Mouse (Mus musculus): Measurements from ENCODE around the gene Ccdc151. TPM values are rescaled to one million over a fixed set of nuclear protein-coding genes. Genes with fewer than 3 reads are reported as not detected.
A peak's percentile ranks its signal among the peaks of the same experiment; 100 is the strongest.

Gene Ccdc151
- polyA plus RNA-seq, 1 experiment from 2014 or later, result 4.4 TPM

GRCm38 (mm10) chr9:21989230-21990110 is 13.0 kb downstream of the Ccdc151 start, which contains the start of gene Rgl3:
Gene Rgl3 (minus strand): TSS chr9:21989446.
- ATAC-seq (ENCODE audit: borderline replicate concordance, extremely low read depth, low FRiP score, low TSS enrichment), result peak; percentile 53; the same call in 1 of the 2 replicates
- peaks cover 70% of the 10 kb centered on the region for H3K27me3 ChIP-seq
- peak within 1 kb of the TSS; percentile 92 for H3K4me2 ChIP-seq
- under 1% methylated on average over 42 of the region's 42 CpGs for WGBS
- peak within 1 kb of the TSS; percentile 51 for H3K4me3 ChIP-seq
- peak within 1 kb of the TSS; percentile 50 for H3K9ac ChIP-seq
- no peaks in the 10 kb centered on the region for H3K36me3 ChIP-seq
- no peaks in the 10 kb centered on the region for H3K9me3 ChIP-seq
- peaks cover 22% of the 10 kb centered on the region for H3K4me1 ChIP-seq
- H3K27ac ChIP-seq, result no peak within 1 kb of the TSS

DNA sequence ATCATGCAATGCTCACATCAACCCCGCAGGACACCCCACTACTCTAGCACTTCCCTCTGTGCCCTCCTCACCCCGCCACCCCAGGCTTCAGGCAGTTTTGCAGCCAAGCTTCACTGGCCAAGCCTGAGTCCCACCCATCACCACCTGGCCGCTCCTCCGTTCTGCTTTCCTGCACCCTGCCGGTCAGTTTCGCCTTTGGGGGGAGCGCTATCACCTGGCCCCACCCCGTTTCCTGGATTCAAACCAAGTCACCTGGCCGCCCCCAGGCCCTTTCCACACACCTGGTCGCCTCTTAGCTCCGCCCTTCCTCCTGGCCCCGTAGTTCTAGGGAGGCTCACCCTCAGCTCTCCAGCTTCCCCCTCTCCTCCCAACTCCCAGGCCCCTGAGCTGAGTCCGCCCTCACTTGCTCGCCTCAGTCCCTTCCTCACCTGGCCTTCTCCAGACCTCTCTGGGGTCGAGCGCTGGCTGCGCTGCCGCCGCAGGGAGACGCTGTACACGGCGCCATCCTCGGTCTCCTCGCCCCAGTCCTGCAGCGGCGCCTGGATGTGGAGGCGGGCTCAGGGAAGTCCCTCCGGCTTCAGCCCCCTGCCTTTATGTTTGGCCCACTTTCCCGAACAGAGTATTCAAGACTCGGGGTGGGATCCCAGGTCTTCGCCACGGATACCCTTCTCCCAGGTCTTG is 13.9 kb downstream of the Ccdc151 start:
- Histone ChIP-seq H3K4me1 (peaks cover 22% of the 10 kb centered on the region), H3K36me3 (no peaks in the 10 kb centered on the region), H3K4me3 (peak overlapping the region; percentile 51), H3K9ac (peak overlapping the region; percentile 50), H3K4me2 (peak overlapping the region; percentile 92), H3K9me3 (no peaks in the 10 kb centered on the region), H3K27ac (no peak overlapping the region), H3K27me3 (peaks cover 70% of the 10 kb centered on the region)
- under 1% methylated on average over 32 of the region's 32 CpGs for WGBS
- peak; percentile 48 for ATAC-seq (ENCODE audit: borderline replicate concordance, extremely low read depth, low FRiP score, low TSS enrichment)

DNA sequence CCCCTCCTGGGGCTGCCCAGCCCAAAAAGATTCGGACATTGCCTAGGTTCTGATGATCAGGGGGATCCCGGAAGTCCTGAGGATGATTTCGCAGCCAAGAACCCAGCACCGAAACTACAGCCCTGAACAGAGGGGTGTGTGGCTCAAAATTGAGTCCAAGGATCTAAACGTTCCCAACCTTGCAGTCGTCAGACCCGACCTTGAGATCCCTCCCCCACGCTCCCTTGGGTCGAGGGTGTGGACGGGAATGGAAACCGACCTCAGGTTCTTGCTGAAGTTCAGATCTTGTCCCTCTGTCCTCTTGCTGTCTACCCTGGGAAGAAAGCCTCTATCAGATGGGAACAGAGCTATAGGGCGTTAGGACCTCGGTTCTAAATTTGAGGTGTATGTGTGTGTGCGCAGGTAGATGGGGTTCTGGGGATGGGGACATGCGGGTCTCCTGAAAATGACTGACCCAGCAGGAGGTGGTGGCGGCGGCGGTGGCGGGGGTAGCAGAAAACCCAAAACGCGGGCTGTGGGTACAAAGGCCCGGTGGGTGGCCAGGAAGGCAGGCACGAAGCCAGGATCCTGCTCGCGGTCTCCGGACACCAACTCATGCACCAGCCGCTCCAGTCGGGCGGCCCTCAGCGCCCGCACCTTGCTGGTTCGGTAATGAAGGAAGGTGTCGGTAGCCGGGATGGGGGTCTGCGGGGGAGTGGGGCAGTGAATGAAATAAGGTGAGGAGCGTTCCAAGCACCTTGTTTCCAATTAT is 14.7 kb downstream of the Ccdc151 start:
- ATAC-seq (ENCODE audit: borderline replicate concordance, extremely low read depth, low FRiP score, low TSS enrichment), result no peak

DNA sequence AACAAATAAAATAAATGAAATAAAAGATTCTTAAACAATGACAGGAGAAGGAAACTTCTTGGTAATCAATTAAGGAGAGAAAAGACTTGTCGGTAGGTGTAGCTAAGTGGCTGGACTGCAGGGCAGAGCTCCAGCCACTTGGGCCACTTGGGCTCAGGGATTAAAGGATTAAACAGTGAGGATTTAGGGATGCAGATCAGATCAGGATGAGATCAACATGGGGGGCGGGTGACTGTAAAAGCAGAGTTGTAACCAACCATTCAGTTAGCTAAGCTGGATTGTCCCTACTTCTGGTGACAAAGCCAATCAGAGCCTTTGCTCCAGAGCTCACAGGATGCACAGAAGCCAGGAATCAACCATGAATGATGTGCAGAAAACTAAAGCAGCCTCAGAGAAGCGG is 18.5 kb downstream of the Ccdc151 start:
- ATAC-seq (ENCODE audit: borderline replicate concordance, extremely low read depth, low FRiP score, low TSS enrichment), result no peak
- Histone ChIP-seq H3K36me3 (no peaks in the 10 kb centered on the region), H3K9ac (no peak overlapping the region), H3K4me1 (peaks cover 13% of the 10 kb centered on the region), H3K4me2 (no peak overlapping the region), H3K27me3 (peaks cover 39% of the 10 kb centered on the region), H3K4me3 (no peak overlapping the region), H3K9me3 (no peaks in the 10 kb centered on the region), H3K27ac (no peak overlapping the region)
- 31% methylated on average over 3 of the region's 3 CpGs for WGBS

More for the DNA sequence above, 14.7 kb downstream of the Ccdc151 start:
- 8% methylated on average over 36 of the region's 36 CpGs for WGBS
- Histone ChIP-seq H3K36me3 (no peaks in the 10 kb centered on the region), H3K27me3 (peaks cover 70% of the 10 kb centered on the region), H3K9me3 (no peaks in the 10 kb centered on the region), H3K4me1 (peaks cover 22% of the 10 kb centered on the region), H3K27ac (no peak overlapping the region), H3K4me2 (peak overlapping the region; percentile 92), H3K4me3 (peak overlapping the region; percentile 51), H3K9ac (no peak overlapping the region)

DNA sequence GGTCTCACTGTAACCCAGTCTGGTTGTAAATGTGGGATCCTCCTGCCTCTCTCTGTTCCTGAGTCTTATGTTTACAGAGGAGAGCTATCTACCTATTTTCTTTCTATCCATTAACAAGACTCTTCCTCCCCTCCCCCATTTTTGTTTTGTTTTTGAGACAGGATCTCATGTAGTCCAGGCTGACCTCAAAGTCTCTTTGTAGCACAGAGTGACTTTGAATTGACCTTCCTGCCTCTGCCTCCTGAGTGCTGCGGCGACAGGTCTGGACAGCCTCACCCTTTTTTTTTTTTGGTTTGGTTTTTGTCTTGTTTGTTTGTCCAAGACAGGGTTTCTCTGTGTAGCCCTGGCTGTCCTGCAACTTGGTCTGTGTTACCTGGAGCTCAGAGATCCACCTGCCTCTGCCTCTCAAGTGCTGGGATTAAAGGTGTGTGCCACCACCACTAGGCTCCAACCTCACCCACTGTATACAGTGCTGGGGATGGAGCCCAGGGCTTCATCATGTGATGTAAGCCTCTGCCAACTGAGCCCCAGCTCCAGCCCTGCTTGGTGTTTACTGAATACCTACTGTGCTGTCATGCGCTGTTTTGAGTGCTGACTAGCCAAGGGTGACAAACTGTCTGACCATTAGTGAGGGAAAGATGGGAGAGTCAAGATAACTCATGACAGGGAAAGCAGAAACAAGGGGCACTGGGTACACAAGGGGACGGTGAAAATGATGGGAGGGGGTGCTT is 23.9 kb downstream of the Ccdc151 start:
- no peaks in the 10 kb centered on the region for H3K4me1 ChIP-seq
- no peaks in the 10 kb centered on the region for H3K9me3 ChIP-seq
- no peak overlapping the region for H3K4me2 ChIP-seq
- H3K4me3 ChIP-seq, result no peak overlapping the region
- no peak overlapping the region for H3K9ac ChIP-seq
- no peak overlapping the region for H3K27ac ChIP-seq
- peaks cover 5% of the 10 kb centered on the region; the same call in 1 of the 2 replicates for H3K27me3 ChIP-seq
- H3K36me3 ChIP-seq, result no peaks in the 10 kb centered on the region
- ATAC-seq (ENCODE audit: borderline replicate concordance, extremely low read depth, low FRiP score, low TSS enrichment), result no peak
- 82% methylated on average over 4 of the region's 4 CpGs for WGBS

DNA sequence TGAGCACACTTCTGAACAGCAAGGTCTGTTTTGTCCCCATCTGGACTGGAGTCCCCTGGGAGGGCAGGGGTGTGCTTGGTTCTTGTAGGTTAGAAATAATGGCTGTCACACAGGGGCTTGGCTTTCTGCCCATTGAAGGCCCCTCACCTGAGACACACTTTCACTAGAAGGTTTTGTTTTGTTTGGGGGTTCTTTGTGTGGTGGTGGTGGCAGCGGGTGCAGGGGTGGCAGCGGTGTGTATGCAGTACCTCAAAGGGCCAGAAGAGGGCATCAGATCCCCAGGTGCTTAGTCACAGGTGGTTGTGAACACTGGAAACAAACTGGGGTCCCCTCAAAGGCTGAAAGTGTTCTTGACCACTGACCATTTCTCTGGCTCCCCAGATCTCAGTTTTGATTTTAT is 24.5 kb downstream of the Ccdc151 start:
- no peaks in the 10 kb centered on the region for H3K4me1 ChIP-seq
- H3K9me3 ChIP-seq, result no peaks in the 10 kb centered on the region
- H3K27ac ChIP-seq, result no peak overlapping the region
- H3K36me3 ChIP-seq, result no peaks in the 10 kb centered on the region
- H3K4me2 ChIP-seq, result no peak overlapping the region
- 22% methylated on average over 2 of the region's 2 CpGs for WGBS
- H3K27me3 ChIP-seq, result peaks cover 5% of the 10 kb centered on the region; the same call in 1 of the 2 replicates
- no peak overlapping the region for H3K9ac ChIP-seq
- ATAC-seq (ENCODE audit: borderline replicate concordance, extremely low read depth, low FRiP score, low TSS enrichment), result no peak
- H3K4me3 ChIP-seq, result no peak overlapping the region

- ATAC-seq (ENCODE audit: borderline replicate concordance, extremely low read depth, low FRiP score, low TSS enrichment), result no peak
- Histone ChIP-seq H3K4me2 (no peak overlapping the region), H3K36me3 (no peaks in the 10 kb centered on the region; the same call in 1 of the 2 replicates), H3K4me1 (no peaks in the 10 kb centered on the region), H3K27ac (no peak overlapping the region), H3K27me3 (peaks cover 5% of the 10 kb centered on the region; the same call in 1 of the 2 replicates), H3K9ac (no peak overlapping the region), H3K4me3 (no peak overlapping the region), H3K9me3 (no peaks in the 10 kb centered on the region)
- WGBS, result 65% methylated on average over 5 of the region's 5 CpGs
Measured at GRCm38 (mm10) chr9:21977331-21977730, 25.1 kb downstream of the Ccdc151 start.

GRCm38 (mm10) chr9:21976626-21977175 is 25.7 kb downstream of the Ccdc151 start:
- WGBS, result 76% methylated on average over 10 of the region's 10 CpGs
- Histone ChIP-seq H3K9ac (no peak overlapping the region), H3K4me1 (no peaks in the 10 kb centered on the region), H3K27me3 (peaks cover 5% of the 10 kb centered on the region; the same call in 1 of the 2 replicates), H3K4me2 (no peak overlapping the region), H3K4me3 (no peak overlapping the region), H3K9me3 (no peaks in the 10 kb centered on the region), H3K36me3 (no peaks in the 10 kb centered on the region; the same call in 1 of the 2 replicates), H3K27ac (no peak overlapping the region)
- ATAC-seq (ENCODE audit: borderline replicate concordance, extremely low read depth, low FRiP score, low TSS enrichment), result no peak

- ATAC-seq (ENCODE audit: borderline replicate concordance, extremely low read depth, low FRiP score, low TSS enrichment), result no peak
- H3K4me2 ChIP-seq, result no peak overlapping the region
- WGBS, result 84% methylated on average over 4 of the region's 4 CpGs
- no peaks in the 10 kb centered on the region for H3K4me1 ChIP-seq
- H3K27me3 ChIP-seq, result no peaks in the 10 kb centered on the region
- no peak overlapping the region for H3K4me3 ChIP-seq
- no peak overlapping the region for H3K9ac ChIP-seq
- H3K36me3 ChIP-seq, result no peaks in the 10 kb centered on the region; the same call in 1 of the 2 replicates
- no peaks in the 10 kb centered on the region for H3K9me3 ChIP-seq
- H3K27ac ChIP-seq, result no peak overlapping the region
Measured at GRCm38 (mm10) chr9:21969304-21969703, 33.1 kb downstream of the Ccdc151 start.

DNA sequence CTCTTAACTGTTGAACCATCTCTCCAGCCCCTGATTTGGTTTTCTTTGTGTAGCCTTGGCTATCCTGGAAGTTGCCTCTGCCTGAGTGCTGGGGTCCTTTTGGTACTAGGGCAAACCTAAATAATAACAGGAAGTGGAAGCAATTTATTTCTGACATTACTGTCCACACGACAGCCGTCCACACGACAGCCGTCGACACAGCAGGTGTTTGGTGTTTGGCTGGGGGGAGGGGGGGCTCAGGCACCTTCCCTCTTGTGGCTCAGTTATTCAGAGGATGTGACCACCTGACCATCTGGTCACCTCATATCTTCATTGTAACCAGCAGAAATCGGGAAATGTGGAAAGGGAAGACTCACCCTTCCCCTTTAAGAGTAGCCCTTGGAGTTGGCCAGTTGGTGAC is 33.6 kb downstream of the Ccdc151 start:
- 29% methylated on average over 6 of the region's 6 CpGs for WGBS
- no peaks in the 10 kb centered on the region for H3K9me3 ChIP-seq
- H3K4me1 ChIP-seq, result no peaks in the 10 kb centered on the region
- no peak overlapping the region for H3K4me2 ChIP-seq
- H3K36me3 ChIP-seq, result no peaks in the 10 kb centered on the region; the same call in 1 of the 2 replicates
- no peaks in the 10 kb centered on the region for H3K27me3 ChIP-seq
- no peak for ATAC-seq (ENCODE audit: borderline replicate concordance, extremely low read depth, low FRiP score, low TSS enrichment)
- no peak overlapping the region for H3K9ac ChIP-seq
- H3K27ac ChIP-seq, result no peak overlapping the region
- H3K4me3 ChIP-seq, result no peak overlapping the region

DNA sequence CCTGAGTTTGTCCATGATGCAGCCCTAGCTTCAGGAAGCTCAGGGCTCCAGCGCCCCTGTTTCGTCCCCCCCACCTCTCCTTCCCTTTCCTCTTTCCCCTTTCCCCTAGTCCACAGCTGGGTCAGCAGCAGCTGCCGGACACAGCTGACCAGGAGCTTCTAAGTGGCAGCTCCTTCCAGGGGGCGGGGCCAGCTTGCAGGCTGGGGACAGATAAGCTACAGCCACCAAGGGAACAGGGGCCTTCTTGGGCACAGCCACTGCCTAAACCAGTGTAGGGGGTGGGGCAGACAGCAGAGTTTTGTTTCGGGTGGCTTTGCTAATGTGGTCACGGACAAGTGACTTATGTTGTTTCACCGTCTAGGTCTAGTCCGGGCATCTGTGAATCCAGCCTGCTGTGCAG is 39.0 kb downstream of the Ccdc151 start, which contains the start of gene Epor:
Gene Epor (minus strand): TSS at position 90 of the 400 bp plus-strand sequence.
- Histone ChIP-seq H3K27me3 (peaks cover 35% of the 10 kb centered on the region), H3K36me3 (no peaks in the 10 kb centered on the region), H3K4me3 (peak within 1 kb of the TSS; percentile 47), H3K9me3 (no peaks in the 10 kb centered on the region), H3K4me2 (peak within 1 kb of the TSS; percentile 84), H3K4me1 (peaks cover 35% of the 10 kb centered on the region), H3K9ac (peak within 1 kb of the TSS; percentile 43), H3K27ac (no peak within 1 kb of the TSS)
- 14% methylated on average over 8 of the region's 8 CpGs for WGBS
- peak; percentile 43; the same call in 1 of the 2 replicates for ATAC-seq (ENCODE audit: borderline replicate concordance, extremely low read depth, low FRiP score, low TSS enrichment)
